Mouse (Mus musculus): Measurements from ENCODE around the gene Fli1.

GRCm38 (mm10) chr9:32493588-32494423 lies 48.9 kb downstream of the Fli1 start:
- TF ChIP-seq EP300 (IDR thresholded peaks at IDR 0.05; ENCODE audit: low read depth) (no peak), CTCF (IDR thresholded peaks at IDR 0.05; ENCODE audit: low read depth) (no peak)
